Mouse (Mus musculus) adrenal gland (tissue): ENCODE results near the gene Olfr312.
"Not testable (repeated sequence)": the region's sequence is repeated elsewhere in the genome, so short reads cannot be mapped to it uniquely, and the experiment has no call there.

Experiments
- intact Hi-C: fragments of 180-260 bp; cut with DNase I; formaldehyde crosslinking; loops from one replicate; pipeline ENCODE4 v1.15.1; 2025
- long read RNA-seq, 2 experiments: library from polyadenylated mRNA; unstranded; transcript quantifications; one replicate each; pipeline ENCODE4 v2.0.0; 2020; ENCODE audit warnings: borderline replicate concordance in 1 of 2; ENCODE audit not compliant: insufficient replicate concordance in 1 of 2

Olfr312 gene
- long read RNA-seq, experiment 1 = 0 reads
- long read RNA-seq, experiment 2 = 0 reads

GRCm38 (mm10) chr11:58828937-58829336, at the start of gene Olfr312:
Gene Olfr312 (plus strand): TSS chr11:58829237.
- intact Hi-C loops = not testable (repeated sequence)

- intact Hi-C loops = no loop called here
These were observed 46.5 kb upstream of the Olfr312 start, which contains the start of gene Olfr314 for GRCm38 (mm10) chr11:58782480-58783089. Gene Olfr314 (plus strand): TSS chr11:58782952.

GRCm38 (mm10) chr11:58784182-58784581, 44.9 kb upstream of the Olfr312 start:
- intact Hi-C loops = no loop called here

DNA sequence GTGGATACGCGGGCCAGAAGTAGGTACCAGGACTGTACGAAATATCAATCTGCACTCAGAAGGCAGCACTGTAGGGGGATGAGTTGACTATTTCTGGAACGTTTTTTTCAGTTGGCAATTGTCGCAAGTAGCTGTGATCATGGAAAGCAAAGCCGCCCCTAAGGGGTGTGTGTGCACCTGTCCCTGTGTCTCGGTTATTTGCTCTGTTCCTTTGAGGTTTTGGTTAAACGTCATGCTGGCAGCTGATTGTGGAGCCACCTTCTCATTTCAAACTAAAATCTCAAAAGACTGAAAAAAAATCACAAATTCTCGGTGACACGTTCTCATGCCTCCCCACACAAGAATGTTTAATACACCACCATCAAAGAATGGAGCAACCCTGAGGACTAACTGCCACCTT, 41.4 kb upstream of the Olfr312 start:
- intact Hi-C loops = no loop called here

GRCm38 (mm10) chr11:58788346-58788745, 40.7 kb upstream of the Olfr312 start:
- intact Hi-C loops = no loop called here

GRCm38 (mm10) chr11:58789532-58789931, 39.5 kb upstream of the Olfr312 start:
- intact Hi-C loops = no loop called here

- intact Hi-C loops = no loop called here
These were observed 39.0 kb upstream of the Olfr312 start for GRCm38 (mm10) chr11:58790053-58790452.

GRCm38 (mm10) chr11:58790646-58791045, 38.4 kb upstream of the Olfr312 start:
- intact Hi-C loops = no loop called here

GRCm38 (mm10) chr11:58795856-58796255, 33.2 kb upstream of the Olfr312 start:
- intact Hi-C loops = no loop called here

DNA sequence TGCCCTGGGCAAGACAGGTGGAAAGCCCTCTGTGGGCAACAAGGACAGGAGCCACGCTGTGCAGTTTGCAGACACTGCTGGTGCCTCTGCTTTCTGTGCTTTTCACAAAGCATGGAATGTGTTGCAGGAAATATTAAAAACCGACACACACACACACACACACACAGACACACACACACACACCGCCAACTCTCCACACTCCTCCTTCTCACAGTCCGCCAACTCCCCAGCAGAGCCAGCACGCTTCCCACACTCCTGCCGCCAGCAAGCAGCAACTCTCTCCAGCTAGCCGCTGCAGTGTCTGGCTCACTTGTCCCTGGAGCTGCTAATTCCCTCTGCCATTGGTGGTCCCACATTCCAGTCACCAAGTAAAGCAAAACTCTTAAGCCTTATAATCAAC, 32.2 kb upstream of the Olfr312 start:
- intact Hi-C loops = no loop called here

- intact Hi-C loops = no loop called here
These were observed 29.3 kb upstream of the Olfr312 start for GRCm38 (mm10) chr11:58799747-58800146.

- intact Hi-C loops = no loop called here
These were observed 27.3 kb upstream of the Olfr312 start, which contains the start of gene Fam183b for GRCm38 (mm10) chr11:58801558-58802228. Gene Fam183b (minus strand): TSS chr11:58801960.

- intact Hi-C loops = no loop called here
These were observed 25.2 kb upstream of the Olfr312 start for GRCm38 (mm10) chr11:58803871-58804270.

GRCm38 (mm10) chr11:58804393-58804792, 24.6 kb upstream of the Olfr312 start:
- intact Hi-C loops = no loop called here

DNA sequence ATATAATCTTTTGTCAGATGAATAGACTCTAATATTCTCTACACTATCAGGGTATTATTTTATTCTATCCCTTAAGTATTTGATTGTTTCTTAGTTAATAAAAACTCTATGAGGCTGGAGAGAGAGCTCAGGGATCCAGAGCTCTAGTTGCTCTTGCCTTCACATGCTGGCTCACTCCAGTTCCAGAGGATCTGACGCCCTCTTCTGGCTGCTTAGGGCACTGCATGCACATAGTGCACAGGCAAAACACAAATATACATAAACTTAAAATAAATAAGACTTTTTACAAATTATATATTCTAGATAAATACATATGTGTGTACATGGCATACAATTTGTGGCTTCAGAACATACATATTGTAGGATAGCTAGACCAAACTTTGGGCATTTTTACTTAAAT, 17.0 kb upstream of the Olfr312 start:
- intact Hi-C loops = no loop called here

GRCm38 (mm10) chr11:58814700-58815099, 14.3 kb upstream of the Olfr312 start, which contains the start of gene Olfr313:
Gene Olfr313 (plus strand): TSS chr11:58815000.
- intact Hi-C loops = not testable (repeated sequence)

GRCm38 (mm10) chr11:58815676-58816075, 13.4 kb upstream of the Olfr312 start:
- intact Hi-C loops = no loop called here

GRCm38 (mm10) chr11:58829764-58830163, 727 bp downstream of the Olfr312 start:
- intact Hi-C loops = no loop called here

DNA sequence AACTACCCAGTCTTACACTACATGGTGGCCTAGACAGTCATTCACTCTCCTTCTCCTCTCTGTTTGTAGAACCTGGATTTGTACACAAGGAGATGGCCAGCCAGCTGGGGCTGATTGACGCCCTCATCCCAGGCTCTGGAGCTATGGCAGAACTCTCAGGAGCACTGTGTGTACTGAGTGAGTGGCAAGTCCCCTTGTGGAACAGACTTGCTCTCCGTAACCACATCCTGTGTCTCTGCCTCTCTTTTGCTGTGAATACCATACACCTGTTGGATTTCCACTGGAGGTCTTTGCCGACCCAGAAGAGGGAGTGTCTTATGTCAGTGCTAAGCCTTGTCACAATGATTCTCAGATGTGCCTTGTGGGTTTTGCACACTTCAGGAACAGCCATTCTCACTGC, 3.5 kb downstream of the Olfr312 start:
- intact Hi-C loops = not testable (repeated sequence)

DNA sequence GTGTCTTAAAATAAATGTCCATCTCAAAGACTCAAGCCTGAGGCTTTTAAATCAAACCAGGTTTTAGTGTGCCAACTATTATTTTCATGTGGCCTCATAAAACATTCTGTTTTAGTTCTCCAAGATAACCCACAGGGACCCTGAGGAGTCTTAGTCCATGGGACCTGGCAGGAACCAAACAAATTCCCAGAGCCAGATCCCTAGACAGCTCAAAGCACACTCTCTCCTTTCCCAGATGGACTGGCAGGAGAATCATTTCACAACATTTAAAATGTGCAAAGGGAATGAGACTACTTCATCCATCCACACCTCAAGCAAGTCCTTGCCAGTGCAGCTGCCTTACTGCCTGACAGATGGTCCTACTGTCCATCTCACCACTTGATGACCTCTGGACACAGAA, 9.9 kb downstream of the Olfr312 start, which contains the start of gene Olfr311:
Olfr311 (plus strand) TSS at position 301 of the 400 bp plus-strand sequence.
- intact Hi-C loops = not testable (repeated sequence)

DNA sequence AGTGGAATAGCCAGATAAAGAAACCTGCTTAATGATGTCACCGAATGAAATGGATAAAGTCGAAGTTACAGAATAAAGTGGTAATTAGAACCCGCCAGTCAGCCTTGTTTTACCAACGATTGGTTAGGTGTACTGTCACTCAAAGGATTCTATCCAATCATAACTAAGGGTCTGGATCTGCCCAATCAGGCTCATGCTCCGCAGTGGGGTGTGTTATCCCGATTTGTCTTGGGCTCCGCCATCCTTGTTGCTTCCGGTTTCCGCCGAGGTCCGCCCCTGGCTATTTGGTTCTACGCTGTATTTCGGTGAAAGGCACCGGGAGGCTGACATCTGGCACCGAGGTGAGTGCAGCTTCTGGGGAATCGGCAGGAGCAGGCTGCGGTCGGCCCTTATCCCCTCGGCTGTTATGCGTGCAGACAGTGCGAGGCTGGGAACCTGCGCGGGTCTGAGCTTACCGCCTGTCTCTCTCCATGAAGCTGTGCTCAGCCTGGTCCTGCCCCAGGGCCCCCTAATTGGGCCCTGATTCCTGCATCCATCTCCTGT, 18.0 kb downstream of the Olfr312 start, which contains the start of gene Gm12258:
Gm12258 (plus strand) TSS at position 240 of the 543 bp plus-strand sequence.
- intact Hi-C loops = no loop called here

GRCm38 (mm10) chr11:58847636-58848035, 18.6 kb downstream of the Olfr312 start:
- intact Hi-C loops = no loop called here
